ENCODE assay signal across 8 mouse cellular contexts in genomic region chr19:12545440-12545839, GRCm38 (mm10). TPM values are rescaled to one million over a fixed set of nuclear protein-coding genes. Genes with fewer than 3 reads are reported as not detected.
DNase-seq lines count a peak whose midpoint lies in the region; ATAC-seq and TF ChIP-seq lines count a peak whose summit lies in the region.
"Not testable (repeated sequence)": the region's sequence is repeated elsewhere in the genome, so short reads cannot be mapped to it uniquely, and the experiment has no call there.

Gene Fam111a (plus strand): TSS chr19:12545740.

- not testable (repeated sequence) for H3K4me3 ChIP-seq in embryonic facial prominence, embryonic 14.5 days (ENCODE audit: low read depth, low read length); hindbrain, embryonic 10.5 days; kidney, postnatal 0 days (replicated peaks; ENCODE audit: low read depth, low read length); liver, embryonic 14.5 days (ENCODE audit: insufficient read depth in 1 of 2, low read depth in 2 of 2, low read length in 2 of 2); stomach, embryonic 16.5 days (replicated peaks; ENCODE audit: low read length)

- DNase-seq in adrenal gland, postnatal 10 days; hindbrain, embryonic 10.5 days (ENCODE audit: low spot score); kidney, postnatal 0 days (ENCODE audit: low spot score); liver, embryonic 14.5 days (ENCODE audit: low read depth in 3 of 3, low spot score in 3 of 3): not testable (repeated sequence)
- peak; percentile 13 for DNase-seq in embryonic facial prominence, embryonic 14.5 days (ENCODE audit: low spot score)

- not testable (repeated sequence) for H3K36me3 ChIP-seq in embryonic facial prominence, embryonic 14.5 days (ENCODE audit: control insufficient read depth, insufficient read depth, low read length); hindbrain, embryonic 10.5 days; kidney, postnatal 0 days (ENCODE audit: insufficient read depth, low read length); liver, embryonic 14.5 days (replicated peaks; ENCODE audit: control insufficient read depth, insufficient read depth, low read depth); stomach, embryonic 16.5 days (ENCODE audit: control insufficient read depth, insufficient read depth, low read length)

- not testable (repeated sequence) for ATAC-seq in embryonic facial prominence, embryonic 14.5 days (ENCODE audit: low read depth); granulocyte monocyte progenitor cell, adult 5-6 weeks (replicated peaks; ENCODE audit: poor library complexity, severe bottlenecking); kidney, postnatal 0 days (replicated peaks; ENCODE audit: low FRiP score, low read depth); liver, embryonic 14.5 days (ENCODE audit: insufficient read depth); megakaryocyte-erythroid progenitor cell, adult 5-6 weeks (replicated peaks; ENCODE audit: low FRiP score, low TSS enrichment, poor library complexity, severe bottlenecking); stomach, embryonic 16.5 days (ENCODE audit: insufficient read depth, low FRiP score)

- H3K27me3 ChIP-seq in embryonic facial prominence, embryonic 14.5 days (replicated peaks; ENCODE audit: control insufficient read depth, insufficient read depth, low read length); hindbrain, embryonic 10.5 days (ENCODE audit: insufficient read depth, poor library complexity, severe bottlenecking); kidney, postnatal 0 days (ENCODE audit: insufficient read depth, low read length); liver, embryonic 14.5 days (ENCODE audit: control insufficient read depth, insufficient read depth, low read length); stomach, embryonic 16.5 days (ENCODE audit: control insufficient read depth, insufficient read depth, low read length): not testable (repeated sequence)

- not testable (repeated sequence) for H3K27ac ChIP-seq in embryonic facial prominence, embryonic 14.5 days (replicated peaks; ENCODE audit: low read depth, low read length); hindbrain, embryonic 10.5 days; kidney, postnatal 0 days; liver, embryonic 14.5 days; stomach, embryonic 16.5 days (ENCODE audit: low read length)

- not testable (repeated sequence) for H3K4me2 ChIP-seq in embryonic facial prominence, embryonic 14.5 days (ENCODE audit: low read depth, low read length); kidney, postnatal 0 days (ENCODE audit: low read length); liver, embryonic 14.5 days (ENCODE audit: low read depth); stomach, embryonic 16.5 days (ENCODE audit: low read depth, low read length)

- not testable (repeated sequence) for TF ChIP-seq CTCF in kidney, postnatal 0 days (IDR thresholded peaks at IDR 0.05; ENCODE audit: low read depth); liver, embryonic 14.5 days (IDR thresholded peaks at IDR 0.05; ENCODE audit: low read depth)

- not testable (repeated sequence) for H3K9me3 ChIP-seq in embryonic facial prominence, embryonic 14.5 days (ENCODE audit: control insufficient read depth, low read length); hindbrain, embryonic 10.5 days; kidney, postnatal 0 days (replicated peaks; ENCODE audit: low read length); liver, embryonic 14.5 days (ENCODE audit: control insufficient read depth, low read length); stomach, embryonic 16.5 days (replicated peaks; ENCODE audit: control insufficient read depth, low read length)

- WGBS in embryonic facial prominence, embryonic 14.5 days, result 80% methylated on average over 11 of the region's 11 CpGs
- 93% methylated on average over 11 of the region's 11 CpGs for WGBS in hindbrain, embryonic 10.5 days
- WGBS in kidney, postnatal 0 days, result 94% methylated on average over 11 of the region's 11 CpGs
- WGBS in liver, embryonic 14.5 days (ENCODE audit: insufficient replicate concordance), result 88% methylated on average over 11 of the region's 11 CpGs
- WGBS in stomach, embryonic 16.5 days, result 87% methylated on average over 11 of the region's 11 CpGs

- not testable (repeated sequence) for TF ChIP-seq EP300 in liver, embryonic 14.5 days (IDR thresholded peaks at IDR 0.05; ENCODE audit: low read depth)

- not testable (repeated sequence) for H3K9ac ChIP-seq in embryonic facial prominence, embryonic 14.5 days (ENCODE audit: low read depth, low read length); kidney, postnatal 0 days (ENCODE audit: low read depth, low read length); liver, embryonic 14.5 days (replicated peaks); stomach, embryonic 16.5 days (ENCODE audit: low read length)

- H3K4me1 ChIP-seq in embryonic facial prominence, embryonic 14.5 days (ENCODE audit: control insufficient read depth, insufficient read depth, low read length); hindbrain, embryonic 10.5 days (replicated peaks); kidney, postnatal 0 days (replicated peaks; ENCODE audit: insufficient read depth, low read length); liver, embryonic 14.5 days (replicated peaks; ENCODE audit: control insufficient read depth in 2 of 2, insufficient read depth in 2 of 2, low read length in 1 of 2); stomach, embryonic 16.5 days (ENCODE audit: control insufficient read depth, insufficient read depth, low read length): not testable (repeated sequence)

RNA-seq across cellular contexts. Expression of gene Fam111a, which starts in this region (rescaled TPM):
- total RNA-seq in adrenal gland, postnatal 10 days (2021), result 10 to 100 TPM; 11.9 to 14.8 TPM
- 28.3 and 28.9 TPM in 2 replicates for polyA plus RNA-seq in embryonic facial prominence, embryonic 14.5 days (2014; fragmentation: Nextera tagmentation; extraction: Ambion mirVana)
- total RNA-seq in granulocyte monocyte progenitor cell, adult 5-6 weeks (2014; fragmentation: Nextera tagmentation), result 156 and 158 TPM in 2 replicates
- total RNA-seq in granulocyte monocyte progenitor cell, adult 5-6 weeks (2017), result 230 and 279 TPM in 2 replicates
- polyA plus RNA-seq in hindbrain, embryonic 10.5 days (2016; fragmentation: Nextera tagmentation; extraction: Ambion mirVana), result 15.3 and 20.2 TPM in 2 replicates
- 10.7 and 14.6 TPM in 2 replicates for polyA plus RNA-seq in kidney, postnatal 0 days (2015; fragmentation: Nextera tagmentation; extraction: Ambion mirVana)
- polyA plus RNA-seq in liver, embryonic 14.5 days (2012; rRNA removed), result 9.2 and 17.9 TPM in 2 replicates
- 30.3 and 31.5 TPM in 2 replicates for polyA plus RNA-seq in liver, embryonic 14.5 days (2014; fragmentation: Nextera tagmentation; extraction: Ambion mirVana)
- total RNA-seq in megakaryocyte-erythroid progenitor cell, adult 5-6 weeks (2014; fragmentation: Nextera tagmentation), result 52.2 and 72.8 TPM in 2 replicates
- 118 and 128 TPM in 2 replicates for total RNA-seq in megakaryocyte-erythroid progenitor cell, adult 5-6 weeks (2017)
- polyA plus RNA-seq in stomach, embryonic 16.5 days (2015; fragmentation: Nextera tagmentation; extraction: Ambion mirVana), result 21.1 and 23.5 TPM in 2 replicates
